Mouse (Mus musculus): ENCODE measurements at regions not wholly inside any gene's neighbourhood (a gene's known extent, or its start where the extent isn't known, plus 50 kb on each side); places are given as distances from the start of the nearest gene placed in this dataset.

- no peak for TF ChIP-seq CTCF (conservative IDR thresholded peaks at IDR 0.05; ENCODE audit: insufficient read depth, insufficient read length, low read depth, low read length)
- TF ChIP-seq POLR2A (IDR thresholded peaks at IDR 0.05; ENCODE audit: low read depth, low read length) = no peak
Measured at GRCm38 (mm10) chr5:76043521-76044510, 65.6 kb upstream of the Kdr start.
